Mouse (Mus musculus): ENCODE data around the gene Stac2.

DNA sequence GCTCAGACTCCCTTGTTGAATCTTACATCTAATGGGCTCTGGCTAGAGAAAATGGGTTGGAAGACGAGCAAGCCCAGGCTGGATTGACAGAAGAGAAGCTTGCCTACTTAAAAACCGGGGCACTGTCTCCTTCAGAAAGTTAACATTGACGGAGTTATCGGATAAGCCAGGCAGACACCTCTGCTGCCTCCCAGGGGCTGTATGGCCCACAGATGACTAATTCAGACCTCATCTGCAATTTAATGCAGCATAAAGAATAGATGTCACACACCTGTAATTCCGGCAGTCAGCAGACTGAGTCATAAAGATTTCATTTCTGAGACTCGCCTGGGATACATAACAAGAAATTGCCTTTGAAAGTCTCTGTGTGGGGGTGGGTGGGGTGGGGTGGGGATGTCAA, 27.2 kb upstream of the Stac2 start:
- TF ChIP-seq CTCF (IDR thresholded peaks at IDR 0.05; ENCODE audit: low read depth, low read length) (no peak), POLR2A (IDR thresholded peaks at IDR 0.05; ENCODE audit: insufficient read depth, low read length) (no peak)
